Mouse (Mus musculus) G1E (cell line): ENCODE data around the gene Rnf10. TPM values are rescaled to one million over a fixed set of nuclear protein-coding genes. Genes with fewer than 3 reads are reported as not detected.
A peak's percentile ranks its signal among the peaks of the same experiment; 100 is the strongest.

Source experiments
- ATAC-seq: 2 replicates; pipeline ENCODE4 v1.8.0; 2016; ENCODE audit warnings: mild to moderate bottlenecking; ENCODE audit not compliant: insufficient number of reproducible peaks, poor library complexity, low FRiP score, severe bottlenecking; ENCODE audit errors: extremely low read depth
- DNase-seq: peaks from one replicate; pipeline ENCODE4 v3.0.0; 2012; ENCODE audit warnings: low spot score
- H3K27me3 ChIP-seq: 2 replicates; pipeline ENCODE4 v1.6.1; 2012; ENCODE audit warnings: mild to moderate bottlenecking, low read length, inconsistent platforms; ENCODE audit not compliant: insufficient read depth
- H3K36me3 ChIP-seq: replicated peaks from 2 replicates; pipeline ENCODE3; 2012; ENCODE audit warnings: mild to moderate bottlenecking, inconsistent platforms
- H3K4me1 ChIP-seq: 2 replicates; pipeline ENCODE4 v1.6.1; 2012; ENCODE audit warnings: low read depth, low read length, inconsistent platforms, mixed read lengths; ENCODE audit not compliant: insufficient read depth
- H3K4me3 ChIP-seq: 2 replicates; pipeline ENCODE4 v1.5.1; 2012; ENCODE audit warnings: low read depth, mild to moderate bottlenecking, inconsistent platforms, low read length, moderate library complexity, mixed read lengths
- H3K9me3 ChIP-seq: replicated peaks from 2 replicates; pipeline ENCODE4 v1.6.1; 2012; ENCODE audit warnings: inconsistent platforms
- CTCF ChIP-seq: IDR thresholded peaks from 2 replicates; pipeline ENCODE4 v1.5.1; 2012; ENCODE audit warnings: low read depth, low read length, inconsistent platforms, mixed read lengths
- GATA1 ChIP-seq: IDR thresholded peaks from 2 replicates; pipeline ENCODE4 v1.6.1; 2012; ENCODE audit warnings: borderline replicate concordance, low read length, inconsistent platforms, mixed read lengths
- GATA2 ChIP-seq: IDR thresholded peaks from 2 replicates; pipeline ENCODE4 v1.6.1; 2012; ENCODE audit warnings: low read depth, low read length, inconsistent platforms, borderline replicate concordance
- POLR2AphosphoS5 ChIP-seq: IDR thresholded peaks from 2 replicates; pipeline ENCODE4 v1.6.1; 2012; ENCODE audit warnings: low read depth, low read length, inconsistent platforms; ENCODE audit not compliant: insufficient replicate concordance
- TAL1 ChIP-seq: conservative IDR thresholded peaks from 2 replicates; pipeline ENCODE4 v1.6.1; 2012; ENCODE audit warnings: low read depth, low read length, inconsistent platforms, mixed read lengths
- polyA plus RNA-seq: library from polyadenylated mRNA; stranded (reverse); fragments of >175 nt; gene quantifications from 2 replicates; pipeline ENCODE4 v1.2.3, GENCODE M21; 2012
- total RNA-seq, 2 experiments: library from RNA; stranded (forward) in 1 of 2; stranded (reverse) in 1 of 2; fragments of 200-1000 nt in 1 of 2; fragments of >200 nt in 1 of 2; fragmentation: Nextera tagmentation in 1 of 2; gene quantifications; 2 replicates each; pipeline ENCODE4 v1.2.3; 2014 to 2017

Gene Rnf10
- total and polyA plus RNA-seq, 3 experiments: 56.9 to 202 (median 87.3) TPM

DNA sequence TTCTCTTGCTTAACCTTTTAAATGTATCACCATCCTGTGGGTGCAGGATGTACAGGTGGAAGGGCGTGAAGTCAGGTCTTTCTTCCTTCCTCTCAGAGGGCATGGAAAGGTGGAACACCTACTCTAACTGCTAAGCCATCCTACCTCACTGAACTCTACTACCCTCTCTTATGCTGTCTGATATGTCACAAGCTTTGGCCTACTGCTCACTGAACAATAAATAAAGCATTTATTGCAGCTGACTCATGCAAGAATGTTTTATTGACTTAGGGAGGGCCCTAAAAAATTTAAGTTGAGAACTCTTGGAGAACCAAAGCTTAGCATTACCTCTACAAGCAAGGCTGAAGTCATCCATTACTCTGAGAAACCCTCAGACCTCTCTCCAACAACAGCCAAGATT lies 2.7 kb downstream of the Rnf10 start:
- DNase-seq (no peak), ATAC-seq (no peak)
- Histone ChIP-seq H3K9me3 (no peaks in the 10 kb centered on the region), H3K27me3 (no peaks in the 10 kb centered on the region), H3K36me3 (peaks cover 48% of the 10 kb centered on the region), H3K4me3 (no peak overlapping the region), H3K4me1 (peaks cover 70% of the 10 kb centered on the region)
- TF ChIP-seq POLR2AphosphoS5 (no peak), TAL1 (no peak), CTCF (no peak), GATA2 (no peak), GATA1 (no peak)

GRCm38 (mm10) chr5:115268266-115268665 lies 4.4 kb downstream of the Rnf10 start:
- TF ChIP-seq GATA1 (no peak), TAL1 (no peak), CTCF (no peak), GATA2 (no peak), POLR2AphosphoS5 (no peak)
- Histone ChIP-seq H3K4me1 (peaks cover 65% of the 10 kb centered on the region), H3K27me3 (no peaks in the 10 kb centered on the region), H3K4me3 (no peak overlapping the region; the same call in 1 of the 2 replicates), H3K9me3 (no peaks in the 10 kb centered on the region), H3K36me3 (peaks cover 61% of the 10 kb centered on the region)
- DNase-seq (no peak), ATAC-seq (no peak)

GRCm38 (mm10) chr5:115267469-115268045 lies 5.1 kb downstream of the Rnf10 start:
- H3K36me3 ChIP-seq: peaks cover 68% of the 10 kb centered on the region
- no peak for ATAC-seq
- no peaks in the 10 kb centered on the region for H3K27me3 ChIP-seq
- no peak for DNase-seq
- no peak for TF ChIP-seq GATA1
- TF ChIP-seq POLR2AphosphoS5: no peak
- TF ChIP-seq CTCF: no peak
- no peak for TF ChIP-seq TAL1
- no peak for TF ChIP-seq GATA2
- H3K4me1 ChIP-seq: peaks cover 68% of the 10 kb centered on the region
- H3K4me3 ChIP-seq: peak overlapping the region; percentile 59; the same call in 1 of the 2 replicates
- no peaks in the 10 kb centered on the region for H3K9me3 ChIP-seq

DNA sequence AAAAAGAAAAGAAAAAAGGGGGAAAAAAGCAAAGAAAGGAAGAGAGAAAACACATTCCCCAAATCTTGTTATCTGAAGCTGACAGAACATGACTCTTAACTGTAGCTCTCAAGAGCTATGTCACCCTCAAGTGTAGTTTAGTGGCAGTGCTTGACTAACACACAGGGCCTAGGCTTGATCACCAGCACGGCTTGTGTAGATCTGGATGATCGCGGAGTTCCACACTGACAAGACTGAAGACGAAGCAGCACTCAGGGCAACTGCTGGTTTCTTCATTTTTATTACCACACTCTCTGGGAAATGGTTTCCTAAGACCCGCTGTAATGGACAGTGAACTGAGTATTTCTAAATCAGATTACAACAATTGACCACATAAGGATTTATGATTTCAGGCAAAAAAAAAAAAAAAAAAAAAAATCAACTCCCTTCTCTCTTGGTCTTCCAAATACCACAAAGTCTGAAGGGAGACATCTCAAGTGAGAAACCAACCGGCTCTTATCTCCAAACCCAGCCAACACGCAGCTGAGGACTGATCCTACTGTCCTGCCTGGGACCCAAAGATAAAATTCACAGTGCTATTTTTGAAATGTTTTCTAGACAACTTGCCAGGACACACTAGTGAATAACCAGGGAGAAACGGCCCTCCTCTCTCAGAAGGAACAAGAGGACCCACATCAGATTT lies 5.8 kb downstream of the Rnf10 start:
- H3K4me3 ChIP-seq: no peak overlapping the region; the same call in 1 of the 2 replicates
- peaks cover 73% of the 10 kb centered on the region for H3K36me3 ChIP-seq

GRCm38 (mm10) chr5:115266340-115266739 lies 6.4 kb downstream of the Rnf10 start:
- Histone ChIP-seq H3K27me3 (no peaks in the 10 kb centered on the region), H3K36me3 (peaks cover 76% of the 10 kb centered on the region), H3K9me3 (no peaks in the 10 kb centered on the region), H3K4me1 (peaks cover 73% of the 10 kb centered on the region), H3K4me3 (peak overlapping the region; percentile 34; the same call in 1 of the 2 replicates)
- ATAC-seq (no peak), DNase-seq (no peak)
- TF ChIP-seq GATA2 (no peak), TAL1 (no peak), POLR2AphosphoS5 (no peak), CTCF (no peak), GATA1 (no peak)

More for the DNA sequence above, 5.8 kb downstream of the Rnf10 start:
- peak; percentile 96 for TF ChIP-seq TAL1
- TF ChIP-seq GATA2: no peak
- TF ChIP-seq CTCF: no peak
- TF ChIP-seq POLR2AphosphoS5: no peak
- TF ChIP-seq GATA1: no peak
- DNase-seq (peak; percentile 88), ATAC-seq (peak; percentile 88)
- peaks cover 71% of the 10 kb centered on the region for H3K4me1 ChIP-seq
- no peaks in the 10 kb centered on the region for H3K27me3 ChIP-seq
- H3K9me3 ChIP-seq: no peaks in the 10 kb centered on the region

DNA sequence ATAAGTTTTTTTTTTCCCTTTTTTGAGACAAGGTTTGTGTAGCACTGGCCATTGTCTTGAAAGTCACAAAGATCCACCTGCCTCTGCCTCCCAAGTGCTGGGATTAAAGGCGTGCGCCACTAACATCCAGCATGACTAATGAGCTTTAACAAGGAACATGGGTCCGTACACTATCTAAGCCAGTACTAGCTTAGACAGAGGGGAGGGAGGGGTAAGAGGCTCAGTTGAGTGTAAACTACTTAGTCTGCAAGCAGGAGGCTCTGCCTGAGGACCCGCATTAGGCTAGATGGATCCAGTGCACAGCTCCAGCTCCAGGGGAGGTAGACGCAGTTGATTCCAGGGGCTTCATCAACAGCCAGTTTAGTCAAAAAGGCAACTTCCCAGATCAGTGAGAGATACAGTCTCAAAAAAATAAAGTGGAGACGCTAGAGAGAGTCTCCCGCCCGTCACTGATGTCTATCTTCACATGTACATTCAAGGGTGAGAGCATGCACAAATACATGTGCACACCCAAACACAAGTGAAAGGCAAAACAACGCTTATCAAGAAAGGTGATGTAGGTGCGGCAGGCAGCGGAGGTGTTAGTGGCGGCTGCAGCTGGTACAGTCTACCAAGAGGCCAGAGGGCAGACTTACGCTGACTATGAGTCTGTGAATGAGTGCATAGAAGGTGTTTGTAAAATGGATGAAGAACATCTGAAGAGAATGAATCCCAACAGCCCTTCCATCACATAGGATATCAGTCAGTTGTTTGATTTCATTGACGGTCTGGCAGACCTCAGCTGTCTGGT lies 10.0 kb downstream of the Rnf10 start:
- no peaks in the 10 kb centered on the region for H3K9me3 ChIP-seq
- peaks cover 83% of the 10 kb centered on the region for H3K36me3 ChIP-seq
- peaks cover 53% of the 10 kb centered on the region for H3K4me1 ChIP-seq
- no peak for DNase-seq
- TF ChIP-seq CTCF (no peak), POLR2AphosphoS5 (no peak), GATA2 (no peak), TAL1 (no peak), GATA1 (no peak)
- no peaks in the 10 kb centered on the region for H3K27me3 ChIP-seq
- no peak for ATAC-seq
- H3K4me3 ChIP-seq: no peak overlapping the region
